Mouse (Mus musculus) spleen, adult 2 months (tissue): ENCODE results near the gene Tacr3.

Experiments
- CTCF ChIP-seq: fragments of 200-500 bp; IDR thresholded peaks from 2 replicates; pipeline ENCODE4 v1.5.1; 2011; ENCODE audit warnings: mild to moderate bottlenecking, inconsistent platforms; ENCODE audit not compliant: insufficient read depth, insufficient read length, insufficient replicate concordance; ENCODE audit errors: extremely low read depth
- POLR2A ChIP-seq: fragments of 200-500 bp; IDR thresholded peaks from 2 replicates; pipeline ENCODE4 v1.6.1; 2011; ENCODE audit warnings: low read depth, low read length, inconsistent platforms

GRCm38 (mm10) chr3:134978902-134979301 is 150.1 kb downstream of the Tacr3 start:
- no peak for TF ChIP-seq CTCF
- no peak for TF ChIP-seq POLR2A
